8 mouse cellular contexts compared by ENCODE assay signal in genomic region chr6:114643716-114644115, GRCm38 (mm10). TPM values are rescaled to one million over a fixed set of nuclear protein-coding genes. Genes with fewer than 3 reads are reported as not detected.
DNase-seq lines count a peak whose midpoint lies in the region; ATAC-seq lines count a peak whose summit lies in the region.

No protein-coding gene starts in this region.

- peak overlapping the region; percentile 68 for H3K4me3 ChIP-seq in hindbrain, embryonic 12.5 days
- H3K4me3 ChIP-seq in midbrain, embryonic 12.5 days: peak overlapping the region; percentile 62

- intact Hi-C loops in left cerebral cortex, postnatal 14 days (cut with DNase I): no loop called here

- no peaks in the 10 kb centered on the region for H3K36me3 ChIP-seq in hindbrain, embryonic 12.5 days
- no peaks in the 10 kb centered on the region for H3K36me3 ChIP-seq in midbrain, embryonic 12.5 days

- peaks cover 9% of the 10 kb centered on the region for H3K4me1 ChIP-seq in hindbrain, embryonic 12.5 days
- peaks cover 6% of the 10 kb centered on the region for H3K4me1 ChIP-seq in midbrain, embryonic 12.5 days

- H3K9me3 ChIP-seq in hindbrain, embryonic 12.5 days (replicated peaks): no peaks in the 10 kb centered on the region
- no peaks in the 10 kb centered on the region for H3K9me3 ChIP-seq in midbrain, embryonic 12.5 days

- 48% methylated on average over 8 of the region's 8 CpGs for WGBS in hindbrain, embryonic 12.5 days
- WGBS in midbrain, embryonic 12.5 days: 48% methylated on average over 8 of the region's 8 CpGs

- 0 out of 2 replicates have a peak, but pooled peaks cover 4% of the 10 kb centered on the region for H3K27me3 ChIP-seq in hindbrain, embryonic 12.5 days
- H3K27me3 ChIP-seq in midbrain, embryonic 12.5 days: no peaks in the 10 kb centered on the region

- peak overlapping the region; percentile 63 for H3K9ac ChIP-seq in hindbrain, embryonic 12.5 days
- peak overlapping the region; percentile 68 for H3K9ac ChIP-seq in midbrain, embryonic 12.5 days (replicated peaks)

- peak; percentile 6 for DNase-seq in kidney, adult 9 months
- DNase-seq in kidney, adult 8-10 months: no peak
- DNase-seq in R1 (ENCODE audit: low read depth, low spot score): peak; percentile 4
- DNase-seq in right cerebral cortex, adult 18-20 months: no peak
- no peak for DNase-seq in left cerebral cortex, postnatal 14 days (ENCODE audit: low spot score in 2 of 2)
- no peak for DNase-seq in yolk sac, embryonic 10.5 days (ENCODE audit: low spot score)

- no peak overlapping the region for H3K27ac ChIP-seq in hindbrain, embryonic 12.5 days
- H3K27ac ChIP-seq in midbrain, embryonic 12.5 days (replicated peaks): no peak overlapping the region

- no peak for ATAC-seq in hindbrain, embryonic 12.5 days (ENCODE audit: low FRiP score)
- ATAC-seq in midbrain, embryonic 12.5 days (ENCODE audit: low FRiP score, low read depth): no peak

- H3K4me2 ChIP-seq in hindbrain, embryonic 12.5 days (replicated peaks): peak overlapping the region; percentile 91
- peak overlapping the region; percentile 90 for H3K4me2 ChIP-seq in midbrain, embryonic 12.5 days (replicated peaks)

RNA-seq across cellular contexts. Expression of gene Atg7, which starts 0.8 kb away (rescaled TPM):
- polyA plus RNA-seq in hindbrain, embryonic 12.5 days (2016; fragmentation: Nextera tagmentation; extraction: Ambion mirVana): 19.0 and 20.3 TPM in 2 replicates
- polyA plus RNA-seq in midbrain, embryonic 12.5 days (2016; fragmentation: Nextera tagmentation; extraction: Ambion mirVana): 19.4 and 19.7 TPM in 2 replicates
- 10 to 100 TPM; 25.5 to 26.2 TPM for total RNA-seq in left cerebral cortex, postnatal 14 days (2021)

Comparison
In these comparisons a context has a peak if more than half of its experiments do, and no peak if none do; other contexts are left out.
1. DNase-seq: peak in kidney, adult 9 months (single experiment) and R1 (single experiment); none in kidney, adult 8-10 months (0 of 2), right cerebral cortex, adult 18-20 months (single experiment), left cerebral cortex, postnatal 14 days (0 of 2) and yolk sac, embryonic 10.5 days (single experiment).